Mouse (Mus musculus) cerebellum, postnatal 14 days (tissue): ENCODE measurements at regions not wholly inside any gene's neighbourhood (a gene's known extent, or its start where the extent isn't known, plus 50 kb on each side); places are given as distances from the start of the nearest gene placed in this dataset.
A peak's percentile ranks its signal among the peaks of the same experiment; 100 is the strongest.

Source experiments
- DNase-seq, 2 experiments: peaks; one replicate each; pipeline ENCODE4 v3.0.0; 2021; ENCODE audit warnings: mixed read lengths in 2 of 2

DNA sequence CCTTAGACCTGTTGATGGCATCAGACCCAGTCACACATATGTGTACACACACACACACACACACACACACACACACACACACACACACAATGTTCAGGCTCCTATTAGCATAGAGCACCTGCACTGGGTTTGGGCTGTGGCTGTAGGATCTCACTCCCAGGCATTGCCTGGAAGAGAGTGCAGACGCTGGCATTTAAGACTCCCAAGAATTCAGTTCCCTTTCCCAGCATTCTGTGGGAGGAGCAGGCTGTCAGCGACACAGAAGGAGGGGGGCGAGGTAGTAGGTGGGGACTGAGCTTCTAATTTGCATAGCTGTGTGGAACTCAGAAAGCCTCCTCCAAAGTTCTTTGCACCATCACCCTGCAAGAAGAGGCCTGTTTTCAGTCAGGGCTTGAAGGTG is 374.2 kb upstream of the Fam49b start:
- DNase-seq = no peak

DNA sequence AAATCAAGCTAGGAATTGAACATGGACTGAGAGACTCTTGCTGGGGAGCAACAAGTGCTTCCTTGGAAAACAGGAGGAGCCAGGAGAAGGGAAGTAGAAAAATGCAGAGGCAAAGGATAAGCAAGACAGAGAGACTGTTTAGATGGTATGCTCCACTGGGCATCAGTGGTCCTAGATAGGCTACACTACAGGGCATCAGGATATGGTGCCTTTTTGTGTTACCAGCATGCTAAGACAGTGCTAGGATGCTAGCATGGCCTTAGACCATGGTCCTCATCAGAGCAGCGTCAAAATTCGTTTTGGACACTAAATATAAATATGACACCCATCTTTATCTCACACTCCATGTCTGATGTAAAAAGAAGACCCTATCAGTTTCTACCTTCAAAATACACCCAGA is 374.6 kb upstream of the Fam49b start:
- DNase-seq = no peak

DNA sequence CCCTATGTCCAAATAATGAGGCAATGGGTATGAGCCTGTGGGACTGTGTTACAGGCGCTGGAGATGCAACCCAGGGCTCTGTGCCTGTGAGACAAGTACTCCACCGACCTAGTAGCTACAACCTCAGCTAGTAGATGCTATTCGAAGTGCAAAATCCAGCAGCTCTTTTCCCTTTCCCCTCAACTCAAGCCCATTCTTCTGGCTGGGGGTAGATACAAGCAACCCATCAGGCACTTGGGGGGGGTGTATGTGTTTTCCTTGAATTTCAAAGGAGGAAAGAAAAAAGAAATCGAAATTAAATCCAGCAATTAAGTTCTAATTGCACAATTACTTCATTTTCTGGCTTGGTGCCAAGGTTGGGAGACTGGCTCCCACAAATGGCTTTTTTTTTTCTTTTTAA is 372.4 kb upstream of the Gm21798 start:
- no peak for DNase-seq

DNA sequence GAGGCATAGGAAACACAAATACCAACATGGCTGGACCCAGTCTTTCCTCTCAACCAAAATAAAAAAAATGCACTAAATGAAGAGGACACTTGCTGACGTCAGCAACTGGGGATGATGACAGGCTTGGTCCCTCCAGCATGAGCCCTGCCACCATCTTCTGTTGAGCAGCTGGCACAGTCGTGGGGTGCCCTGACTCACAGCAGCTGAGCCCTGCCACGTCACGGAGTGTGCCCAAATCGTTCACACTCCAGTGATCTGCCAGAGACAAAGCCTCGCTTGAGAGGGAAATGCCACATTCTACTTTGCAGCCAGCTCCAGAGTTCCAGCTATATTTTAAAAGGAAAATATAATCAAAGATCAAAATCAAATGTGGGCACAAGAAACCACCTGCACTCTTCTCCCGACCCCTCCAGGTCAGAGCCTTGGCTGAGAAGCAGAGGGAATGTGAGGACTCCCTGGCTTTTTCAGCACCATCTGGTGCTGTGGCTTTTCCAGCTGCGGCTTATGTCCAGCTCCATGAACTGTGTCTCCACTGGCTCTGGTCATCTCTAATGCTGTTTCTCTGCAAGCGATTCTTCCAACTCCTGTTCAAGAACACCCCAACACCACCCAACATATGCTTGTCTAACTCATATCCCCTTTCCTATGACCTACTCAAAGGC is 371.0 kb upstream of the Gm21798 start:
- DNase-seq = peak; percentile 65 to 71

DNA sequence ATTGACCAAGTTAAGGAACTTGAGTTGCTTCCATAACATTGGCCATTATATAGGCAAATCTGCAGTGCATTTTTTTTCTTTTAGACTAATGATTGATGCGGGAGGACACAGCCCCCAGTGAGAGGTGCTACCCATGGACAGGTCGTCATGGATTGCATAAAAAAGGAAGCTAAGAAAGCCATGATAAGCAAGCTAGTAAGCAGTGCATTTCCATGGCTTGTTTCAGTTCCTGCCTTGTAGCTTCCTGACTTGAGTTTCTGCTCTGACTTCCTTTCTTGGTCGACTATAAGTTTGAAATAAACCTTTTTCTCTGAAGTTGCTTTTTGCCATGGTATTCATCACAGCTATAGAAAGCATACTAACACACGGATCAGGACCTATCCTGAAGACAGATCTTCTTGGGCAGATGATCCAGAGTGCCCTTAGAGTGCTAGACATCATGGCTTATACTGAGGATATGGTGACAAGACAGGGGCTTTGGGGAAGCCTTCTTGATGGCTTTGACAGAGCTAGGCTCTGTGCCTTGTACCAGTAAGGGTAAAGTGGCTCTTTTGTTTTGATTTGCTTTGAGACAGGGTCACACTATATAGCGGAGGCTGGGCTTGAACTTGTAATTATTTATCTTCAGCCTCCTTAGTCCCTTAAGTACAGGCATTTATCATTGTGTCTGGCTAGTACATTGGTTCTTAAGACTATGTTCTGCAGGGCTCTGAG is 370.1 kb upstream of the Gm21798 start:
- no peak for DNase-seq

DNA sequence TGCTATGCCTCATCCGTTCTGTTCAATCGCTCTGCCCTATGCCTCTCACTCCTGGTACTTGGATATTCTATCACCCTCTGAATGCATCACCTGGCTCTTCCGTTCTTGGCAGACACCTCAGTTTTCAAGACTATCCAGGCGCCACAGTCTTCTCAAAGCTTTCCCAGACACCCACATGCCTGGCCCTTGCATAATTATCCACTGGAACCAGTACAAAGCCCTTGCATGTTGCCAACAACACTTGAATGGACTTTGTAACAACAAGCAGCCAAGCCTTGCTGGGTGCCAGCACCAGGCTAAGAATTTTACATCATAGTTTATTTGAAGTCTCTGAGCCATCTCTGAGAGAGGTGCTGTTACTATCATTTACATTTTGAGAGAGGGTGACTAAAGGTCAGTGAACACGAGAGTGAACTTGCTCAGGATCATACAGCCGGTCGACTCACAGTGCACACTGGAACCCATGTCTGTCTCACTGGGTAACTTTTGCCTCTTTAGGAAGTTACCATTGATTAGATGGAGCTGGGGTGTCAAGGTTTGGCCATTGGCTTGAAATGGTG is 368.8 kb upstream of the Gm21798 start:
- DNase-seq = peak; percentile 18 to 51

DNA sequence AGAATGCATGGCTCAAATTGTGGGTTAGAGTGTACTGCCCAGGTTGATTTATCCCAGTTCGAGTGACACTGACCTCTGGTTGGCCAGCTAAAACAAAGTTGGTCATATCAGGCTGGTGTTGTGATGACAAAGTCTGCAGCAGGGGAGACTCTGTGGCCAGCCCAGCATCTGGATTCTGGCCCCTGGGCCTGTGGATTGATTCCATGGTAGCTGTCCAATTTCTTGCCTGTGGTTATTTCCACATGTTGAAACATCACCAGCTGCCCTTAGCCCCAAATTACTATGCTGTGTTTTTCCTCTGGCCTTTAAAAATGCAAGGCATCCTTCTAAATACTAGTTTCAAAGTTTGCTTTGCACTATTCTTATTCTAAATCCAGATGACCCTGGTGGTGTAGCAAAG is 346.8 kb upstream of the Gm21798 start:
- no peak for DNase-seq

DNA sequence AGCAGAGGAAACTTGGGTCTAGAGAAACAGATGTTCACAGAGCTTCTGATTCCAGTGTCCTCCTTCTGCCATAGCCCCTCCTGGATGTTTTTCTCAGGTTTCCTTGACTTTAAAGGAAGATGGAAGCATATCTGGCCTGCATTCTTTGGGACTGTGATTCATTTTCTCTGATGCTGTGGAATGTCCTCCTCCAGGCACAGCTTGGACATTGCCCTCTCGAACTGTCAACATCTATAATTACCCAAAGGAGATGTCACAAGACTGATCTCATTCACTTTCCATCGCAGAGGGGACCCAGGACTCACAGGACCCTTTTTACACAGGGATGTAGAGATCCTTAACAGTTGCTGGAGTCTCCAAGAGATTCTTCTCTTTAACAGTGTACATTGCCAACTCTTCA is 345.9 kb upstream of the Gm21798 start:
- DNase-seq = no peak

DNA sequence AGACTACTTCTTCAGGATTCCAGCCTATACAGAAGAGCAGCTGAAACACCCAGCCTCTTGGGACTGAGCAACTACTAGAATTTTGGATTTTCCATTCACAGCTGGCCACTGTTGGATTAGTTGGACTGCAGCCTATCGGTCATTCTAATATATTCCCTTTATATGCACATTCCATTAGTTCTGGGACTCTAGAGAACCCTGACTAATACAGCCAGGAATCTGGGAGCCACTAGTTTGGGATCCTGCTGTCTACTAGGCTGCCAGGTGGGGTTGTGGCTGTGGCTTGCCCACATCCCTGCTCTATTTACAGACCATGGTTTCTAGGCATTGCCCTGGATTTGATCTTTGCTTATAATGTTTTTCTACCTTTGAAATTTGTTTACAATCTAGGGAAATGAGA is 343.3 kb upstream of the Gm21798 start:
- no peak for DNase-seq

DNA sequence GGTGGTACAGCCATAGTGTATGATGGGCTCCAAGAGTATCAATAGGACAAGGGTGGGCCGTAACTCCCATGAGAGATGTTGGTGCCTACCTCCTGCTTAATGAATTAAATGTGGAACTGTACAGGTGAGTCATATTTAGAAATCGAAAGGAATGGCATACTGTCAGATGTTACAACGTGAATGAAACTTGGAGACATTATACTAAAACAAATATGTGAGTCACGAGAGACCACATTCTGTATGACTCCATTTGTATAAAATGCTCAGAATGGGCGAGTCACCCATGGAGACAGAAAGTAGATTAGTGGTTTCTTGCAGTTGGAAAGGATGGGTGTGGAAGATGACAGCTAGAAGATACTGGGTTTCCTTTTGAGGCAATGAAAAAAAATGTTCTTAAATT is 340.4 kb upstream of the Gm21798 start:
- no peak for DNase-seq

DNA sequence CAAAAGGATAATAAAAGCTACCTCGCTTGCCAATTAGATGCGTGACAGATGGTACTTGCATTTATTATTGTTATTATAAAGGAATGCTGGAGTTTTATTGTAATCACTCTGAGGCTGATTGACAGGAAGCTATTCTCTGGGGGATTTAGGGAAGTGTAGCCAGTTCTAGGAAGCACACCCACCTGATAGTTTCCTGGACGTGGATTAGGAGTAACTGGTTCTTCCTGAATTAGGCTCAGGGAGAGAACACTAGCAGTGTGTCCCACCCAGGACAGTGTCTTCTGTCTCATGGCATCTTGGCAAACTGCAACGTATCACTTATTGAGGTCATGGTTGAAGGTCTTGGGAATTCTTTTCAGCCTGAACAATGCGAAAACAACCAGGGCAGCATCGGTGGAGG is 336.9 kb upstream of the Gm21798 start:
- no peak for DNase-seq

DNA sequence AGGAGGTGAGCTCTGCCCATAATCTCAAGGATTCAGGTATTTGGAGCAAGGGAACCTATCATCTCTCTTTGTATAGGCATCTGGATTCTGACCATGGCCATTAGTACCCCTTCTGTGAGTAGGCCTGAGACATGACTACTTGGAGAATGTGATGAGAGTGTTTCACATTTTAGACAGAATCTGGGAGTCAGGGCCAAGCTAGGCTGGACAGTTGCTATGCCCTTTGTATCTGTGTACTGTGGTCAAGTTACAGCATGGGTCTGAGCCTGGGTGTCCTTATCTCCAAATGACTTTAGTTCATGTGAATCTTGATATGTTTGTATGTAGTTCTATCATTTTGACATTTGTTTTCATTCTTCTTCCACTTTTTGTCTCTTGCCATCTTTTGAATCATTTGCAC is 336.3 kb upstream of the Gm21798 start:
- no peak for DNase-seq

DNA sequence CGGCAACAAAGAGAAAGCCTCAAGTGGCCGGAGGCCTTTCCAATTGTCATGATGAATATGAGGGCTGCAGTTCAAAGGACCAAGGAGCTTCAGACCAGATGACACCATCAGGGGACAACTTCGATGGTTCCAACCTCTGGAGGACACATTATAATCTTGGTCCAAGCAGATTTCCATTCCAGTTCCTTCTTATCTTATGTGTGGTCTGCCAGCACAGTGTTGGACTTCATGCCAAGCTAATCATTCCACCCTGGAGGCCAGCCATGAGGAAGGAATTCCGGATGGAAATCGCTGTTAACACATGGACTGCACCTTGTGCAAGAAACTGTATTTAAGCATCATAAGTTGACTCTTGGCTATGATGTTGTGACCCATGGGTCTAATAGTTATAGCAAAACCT is 334.5 kb upstream of the Gm21798 start:
- DNase-seq = peak; percentile 21 to 22

DNA sequence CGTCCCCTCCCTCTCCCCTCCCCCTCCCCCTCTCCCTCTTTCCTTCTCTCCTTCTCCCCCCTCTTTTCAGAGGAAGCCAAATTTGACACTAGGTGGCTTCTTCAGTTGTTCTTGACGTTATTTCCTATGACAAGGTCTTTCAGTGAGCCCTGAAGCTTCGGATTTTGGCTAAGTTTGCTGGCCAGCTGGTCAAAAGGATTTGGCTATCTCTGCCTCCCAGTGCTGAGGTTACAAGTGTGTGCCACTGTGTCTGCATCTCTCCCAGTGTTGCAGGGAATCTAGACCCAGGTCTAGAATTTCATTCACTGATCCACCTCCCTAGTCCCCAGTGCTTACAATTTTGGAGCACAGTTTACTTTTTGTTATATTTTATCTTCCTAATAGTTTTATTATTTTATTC is 329.7 kb upstream of the Gm21798 start:
- DNase-seq = peak; percentile 35 to 39

DNA sequence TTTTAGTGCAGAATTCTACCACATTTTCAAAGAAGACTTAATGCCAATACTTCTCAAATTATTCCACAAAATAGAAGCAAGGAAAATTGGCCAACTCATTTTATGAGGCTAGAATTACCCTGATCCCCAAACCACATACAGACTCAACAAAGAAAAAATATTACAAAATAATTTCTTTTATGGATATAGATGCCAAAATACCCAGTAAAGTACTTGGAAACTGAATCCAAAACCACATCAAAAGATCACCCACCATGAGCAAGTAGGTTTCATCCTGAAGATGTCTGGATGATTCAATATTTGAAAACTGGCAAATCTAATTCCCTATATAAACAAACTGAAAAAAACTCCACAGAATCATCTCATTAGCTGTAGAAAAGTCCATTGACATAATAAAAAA is 316.7 kb upstream of the Gm21798 start:
- DNase-seq = no peak

DNA sequence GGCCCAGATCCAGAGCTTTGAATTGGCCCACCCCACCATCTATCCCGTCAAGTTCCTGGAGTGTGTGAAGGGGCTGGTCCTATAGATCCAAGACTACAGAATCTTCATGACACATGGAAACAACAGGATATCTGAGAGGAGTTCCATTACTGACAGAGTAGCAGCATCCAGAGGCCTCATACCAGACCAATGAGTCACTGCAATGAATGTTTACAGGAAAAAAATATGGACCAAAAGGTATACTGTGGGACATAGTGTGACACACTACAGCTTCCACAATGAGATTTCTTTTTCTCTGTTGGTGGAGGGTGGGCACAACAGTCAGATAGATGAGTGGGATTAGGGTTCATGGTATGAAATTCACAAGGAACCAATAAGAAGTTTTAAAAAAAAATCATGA is 316.0 kb upstream of the Gm21798 start:
- DNase-seq = no peak

DNA sequence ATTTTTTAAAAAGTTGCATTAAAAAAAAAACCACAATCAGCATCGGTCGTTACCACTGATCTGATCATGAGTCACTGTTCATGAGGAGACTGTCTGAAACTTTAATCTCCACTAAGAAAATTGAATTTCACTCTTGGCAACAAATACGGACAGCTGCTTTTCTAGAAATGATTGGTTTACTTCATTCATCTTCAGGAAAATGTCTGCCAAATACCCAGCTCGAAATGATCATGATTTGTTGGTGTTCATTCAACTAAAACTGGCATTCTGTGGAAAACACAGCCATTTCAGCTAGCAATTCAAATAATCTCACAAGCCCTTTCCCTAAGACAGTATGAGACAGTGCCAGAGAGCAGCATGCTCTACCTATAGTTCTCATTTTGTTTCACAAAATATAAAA is 312.7 kb upstream of the Gm21798 start:
- DNase-seq = no peak

DNA sequence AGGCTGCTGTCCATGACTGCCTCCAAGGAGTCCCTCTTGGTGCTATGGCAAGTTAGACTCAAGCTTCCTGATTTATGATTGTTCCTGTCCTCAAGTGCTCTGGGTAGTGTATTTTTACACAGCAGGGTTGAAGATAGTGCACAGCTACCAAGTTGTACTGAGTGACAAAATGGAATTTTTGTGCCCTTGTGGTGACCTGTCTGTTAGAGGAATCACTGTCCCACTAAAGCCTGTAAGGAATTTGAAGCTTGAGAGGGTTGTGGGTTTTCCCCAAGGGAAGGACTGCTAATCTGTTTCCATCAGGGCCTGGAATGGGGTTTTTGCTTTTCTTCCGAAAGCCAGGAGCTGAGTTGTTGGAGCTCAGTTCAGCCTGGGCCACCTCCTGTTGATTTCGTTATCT is 306.8 kb upstream of the Gm21798 start:
- DNase-seq = no peak

DNA sequence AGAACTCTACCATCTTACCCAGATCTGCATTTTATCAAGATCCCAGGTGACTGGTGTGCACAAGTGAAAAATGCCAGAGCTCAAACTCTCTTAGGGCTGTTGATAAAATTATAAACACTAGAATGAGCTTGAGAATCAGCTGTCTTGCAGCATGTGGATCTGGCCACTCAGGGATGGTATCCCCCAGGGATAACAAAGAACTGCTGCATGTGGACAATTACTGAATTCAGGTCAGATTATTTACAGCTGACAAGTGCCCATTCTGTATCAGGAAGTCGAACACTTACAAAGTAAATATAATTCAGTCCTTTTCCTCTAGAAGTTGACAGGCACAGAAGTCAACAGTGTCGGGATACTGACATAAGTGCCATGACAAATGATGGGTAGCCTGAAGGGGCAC is 306.3 kb upstream of the Gm21798 start:
- no peak for DNase-seq

DNA sequence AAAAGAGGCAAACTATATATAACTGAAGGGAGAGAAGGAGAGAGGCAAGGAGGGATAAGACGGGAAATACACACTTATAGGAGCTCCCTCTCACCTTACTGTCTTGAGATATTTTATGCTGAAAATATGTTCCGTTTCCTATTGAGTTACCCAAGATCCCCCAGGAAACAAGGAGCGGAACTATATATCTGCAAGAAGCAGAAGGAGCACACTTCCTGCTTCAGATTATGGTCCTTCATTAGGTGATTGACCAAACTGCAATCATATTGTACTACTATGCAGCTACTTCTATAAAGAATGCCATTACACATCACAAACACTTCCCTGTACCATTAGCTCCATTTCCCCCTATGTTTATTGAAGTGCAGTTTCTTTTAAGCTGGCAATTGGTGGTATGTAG is 304.9 kb upstream of the Gm21798 start:
- DNase-seq = no peak

DNA sequence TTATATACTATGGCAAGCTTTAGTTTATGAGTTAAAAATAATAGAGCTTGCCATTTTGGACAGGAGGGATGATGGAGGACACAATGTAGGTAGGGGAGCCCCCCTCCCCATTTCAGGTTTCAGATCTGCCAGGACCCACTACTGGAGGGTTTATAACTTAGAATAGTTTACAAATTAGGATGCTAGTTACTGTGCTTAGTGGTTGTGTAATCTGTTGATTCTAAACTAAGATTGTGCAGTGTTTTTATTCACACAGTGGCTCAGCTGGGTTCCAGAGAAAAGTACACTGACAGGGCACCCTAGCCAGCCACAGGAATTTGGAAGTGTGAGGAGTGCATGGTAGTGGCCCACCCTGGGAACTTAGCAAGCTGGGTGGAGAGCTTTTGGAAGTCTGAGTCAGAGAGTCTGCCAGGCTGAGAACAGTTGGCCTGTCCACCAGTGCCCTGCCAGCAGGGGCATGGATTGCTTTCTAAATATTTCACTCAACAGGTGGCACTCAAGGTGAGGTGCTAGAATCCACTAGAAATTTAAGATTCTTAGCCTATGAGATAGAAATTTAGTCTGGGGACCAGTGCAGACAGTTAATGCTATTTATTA is 303.9 kb upstream of the Gm21798 start:
- no peak for DNase-seq

DNA sequence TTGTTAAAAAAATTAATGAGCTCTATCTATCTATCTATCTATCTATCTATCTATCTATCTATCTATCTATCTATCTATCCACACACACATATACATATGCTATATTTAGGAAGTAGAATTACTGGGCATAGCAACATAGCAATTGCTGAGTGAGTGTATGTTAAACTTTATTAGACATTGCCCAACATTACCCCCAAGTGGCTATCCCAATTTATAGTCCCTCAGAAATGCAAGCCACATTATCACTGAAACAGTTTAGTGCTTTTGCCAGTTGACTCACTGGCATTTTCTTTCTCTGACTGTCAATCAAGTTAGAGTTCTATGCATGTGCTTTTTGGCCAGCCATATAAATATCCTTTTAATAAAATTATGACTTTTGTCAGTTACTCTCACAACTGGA is 302.3 kb upstream of the Gm21798 start:
- DNase-seq = no peak

DNA sequence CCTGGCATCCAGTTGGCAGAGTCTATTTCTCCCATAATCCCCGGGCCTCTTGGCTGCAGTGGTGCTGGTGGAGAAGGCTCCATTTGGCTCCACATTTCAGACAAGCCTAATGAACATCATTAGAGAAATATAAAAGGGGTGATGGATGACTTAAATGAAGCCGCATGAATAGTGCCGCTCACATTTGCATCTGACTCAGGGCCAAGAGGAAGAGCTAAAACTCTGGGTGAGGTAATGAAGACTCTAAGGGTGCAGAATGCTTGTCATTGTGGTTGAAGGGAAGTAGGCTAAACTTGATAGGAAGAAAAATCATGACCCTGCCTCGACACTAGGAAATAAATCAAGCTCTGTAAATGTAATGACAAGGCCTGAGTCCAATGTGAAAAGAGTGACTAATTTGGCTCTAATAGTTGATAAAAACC is 298.3 kb upstream of the Gm21798 start:
- DNase-seq = peak; percentile 24 to 28

DNA sequence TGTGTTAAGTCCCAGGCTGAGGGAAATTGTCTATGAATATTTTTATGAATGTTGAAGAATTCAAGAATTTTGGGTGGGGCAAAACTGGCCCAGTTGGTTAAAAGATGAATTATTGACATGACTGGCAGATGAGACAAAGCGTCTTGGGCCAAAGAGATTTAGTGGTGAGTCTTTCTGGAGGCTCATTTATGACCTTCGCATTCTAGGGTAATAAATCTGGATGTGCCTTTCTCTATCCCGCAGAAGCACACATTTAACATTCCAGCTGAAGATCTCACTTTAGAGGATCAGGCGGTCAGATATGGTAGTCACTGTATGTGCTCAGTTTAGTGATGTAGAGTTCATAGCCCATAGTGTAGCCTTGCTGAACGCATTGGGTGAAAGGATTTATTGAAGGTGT is 296.9 kb upstream of the Gm21798 start:
- DNase-seq = no peak
